Mouse (Mus musculus) kidney, adult 9 months (tissue): ENCODE data around the gene Zbtb20.
A peak's percentile ranks its signal among the peaks of the same experiment; 100 is the strongest.

ENCODE experiments used
- DNase-seq: peaks from one replicate; pipeline ENCODE4 v3.0.0; 2022

The Zbtb20 gene

DNA sequence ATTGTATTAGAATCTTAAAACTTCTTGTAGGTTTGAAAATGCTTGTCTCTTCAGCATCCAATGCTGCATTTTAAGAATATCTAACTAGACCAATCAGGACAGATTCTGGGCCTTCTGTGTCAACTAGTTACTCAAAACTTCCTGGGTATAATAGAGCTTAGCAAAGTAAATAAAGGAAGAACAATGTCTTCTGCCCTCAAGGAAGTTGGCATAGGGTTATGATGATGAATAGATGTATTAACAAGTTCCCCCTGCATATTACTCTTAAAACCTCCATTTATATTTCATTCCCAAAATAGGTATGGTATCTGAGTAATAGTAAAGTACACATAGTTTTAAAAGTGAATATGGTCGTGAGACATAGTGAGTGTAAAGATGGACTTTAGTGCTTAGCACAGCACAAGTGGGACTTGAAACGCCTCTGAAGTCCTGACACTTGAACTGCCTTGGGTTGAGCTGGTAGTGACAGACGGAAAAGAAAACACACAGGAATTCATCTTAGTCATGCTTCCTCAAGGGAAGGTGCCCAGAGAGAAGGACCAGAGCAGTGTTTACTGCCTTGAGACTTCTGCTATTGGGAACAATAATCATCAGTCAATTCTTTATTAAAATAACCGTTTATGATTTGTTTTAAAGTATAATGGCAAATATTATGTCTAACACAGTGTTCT lies 341.8 kb downstream of the Zbtb20 start:
- DNase-seq: no peak

DNA sequence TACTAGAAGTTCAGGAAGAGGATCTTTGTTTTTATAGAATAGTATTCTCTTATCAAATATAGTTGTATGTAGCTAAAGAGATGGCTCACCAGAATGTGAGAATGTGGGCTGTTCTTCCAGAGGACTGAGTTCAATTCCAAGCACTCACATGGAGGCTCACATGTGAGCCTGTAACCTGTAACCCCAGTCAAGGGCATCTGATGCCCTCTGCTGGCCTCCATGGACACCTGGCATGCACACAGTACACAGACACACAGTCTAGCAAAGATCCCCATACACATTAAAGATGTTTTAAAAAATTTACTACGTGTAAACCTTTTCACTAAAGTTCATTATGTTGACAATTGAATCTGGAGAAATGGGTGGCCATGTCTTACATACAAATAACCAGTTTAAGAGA lies 343.7 kb downstream of the Zbtb20 start:
- no peak for DNase-seq

DNA sequence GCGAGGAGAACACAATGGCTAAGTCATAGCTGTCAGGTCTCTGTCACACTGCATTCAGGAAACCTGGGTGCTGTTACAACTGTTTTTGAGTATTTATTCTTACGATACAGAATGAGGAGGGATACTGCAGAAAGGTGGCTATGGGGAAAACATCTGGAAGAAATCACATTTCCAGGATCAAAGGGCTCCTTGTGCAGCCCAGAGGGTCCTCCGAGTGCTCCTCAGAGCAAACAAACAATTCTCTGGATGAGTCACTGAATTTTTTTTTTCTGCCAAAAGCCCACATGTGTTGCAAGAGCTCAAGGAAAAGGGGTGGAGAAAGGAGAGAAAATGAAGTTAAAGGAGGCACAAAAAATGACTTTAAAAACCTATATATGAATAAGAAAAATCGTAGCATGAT lies 345.6 kb downstream of the Zbtb20 start:
- DNase-seq: no peak

DNA sequence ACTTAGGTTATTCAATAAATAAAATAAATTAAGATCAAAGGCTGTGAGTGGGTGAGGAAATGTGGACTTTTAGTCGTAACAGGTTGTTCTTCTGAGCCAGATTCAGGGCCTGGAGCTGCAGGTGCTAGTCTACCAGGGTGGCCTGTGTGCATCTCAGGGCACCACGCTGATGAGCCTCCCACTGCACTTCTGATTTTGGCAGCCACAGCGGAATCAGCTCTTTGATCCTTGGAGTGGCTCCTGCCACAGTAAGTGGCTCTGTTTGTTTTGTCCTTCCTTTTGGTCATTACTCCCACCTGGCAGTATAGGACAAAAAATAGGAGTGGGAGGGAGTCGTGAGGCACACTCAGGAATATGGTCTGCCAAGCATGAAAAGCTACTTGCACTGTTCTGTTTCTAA lies 354.6 kb downstream of the Zbtb20 start:
- DNase-seq: no peak

DNA sequence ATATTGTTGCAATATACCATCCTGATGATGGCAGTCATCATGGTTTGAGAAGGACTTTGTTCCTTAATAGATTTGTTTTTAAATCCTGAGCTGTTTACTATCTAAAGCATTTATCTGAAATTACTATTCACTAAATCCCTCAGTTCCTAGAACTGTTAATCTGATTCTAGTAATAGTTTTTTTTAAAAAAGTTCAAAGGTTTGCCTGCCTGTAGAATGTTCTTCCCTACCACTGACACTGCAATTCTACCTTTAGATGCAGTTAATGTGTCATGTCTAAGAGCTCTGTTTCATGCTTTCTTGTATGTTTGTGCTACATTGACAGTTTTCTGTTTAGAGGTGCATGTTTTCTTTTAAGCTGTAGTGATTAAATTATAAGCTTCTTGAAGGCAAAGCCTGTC lies 358.6 kb downstream of the Zbtb20 start:
- no peak for DNase-seq

DNA sequence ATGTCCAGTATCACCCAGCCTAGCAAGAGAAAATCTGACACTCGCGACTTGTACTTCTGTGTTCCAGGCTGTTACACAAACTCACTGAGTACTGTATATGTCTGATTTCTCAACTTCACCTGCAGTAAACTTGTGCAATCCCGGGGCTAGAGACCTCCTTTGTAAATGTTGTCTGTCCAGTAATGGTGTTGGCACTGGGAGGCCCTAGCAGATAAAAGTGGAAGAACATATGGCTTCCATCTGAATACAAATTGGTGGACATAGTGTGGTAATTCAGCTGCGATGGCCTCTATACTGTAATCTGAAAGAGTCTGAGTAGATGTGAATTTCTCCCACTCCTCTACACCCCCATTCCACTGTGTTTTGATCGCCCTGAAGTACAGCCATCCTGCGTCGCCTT lies 359.6 kb downstream of the Zbtb20 start:
- DNase-seq: peak; percentile 52

DNA sequence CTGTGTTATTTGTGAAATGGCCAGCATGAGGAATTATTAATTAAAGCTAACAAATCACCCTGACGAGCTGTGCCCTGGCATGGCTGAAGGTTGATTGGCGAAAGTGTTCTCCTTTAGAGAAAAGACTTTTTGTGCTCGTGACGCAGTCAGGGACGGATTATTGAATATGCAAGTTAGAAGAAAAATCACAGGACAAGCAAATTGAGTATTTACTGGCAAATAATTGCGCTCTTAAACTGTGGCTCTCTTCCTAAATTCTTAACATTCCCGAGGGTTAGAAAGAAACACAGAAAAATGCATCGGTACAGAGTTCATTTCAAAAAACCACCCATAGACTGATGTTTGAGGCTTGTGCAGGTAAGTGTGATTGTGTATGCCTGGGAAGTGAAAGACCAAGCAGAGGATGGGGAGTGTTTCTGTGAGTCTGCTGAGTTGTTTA lies 360.1 kb downstream of the Zbtb20 start:
- DNase-seq: peak; percentile 81

DNA sequence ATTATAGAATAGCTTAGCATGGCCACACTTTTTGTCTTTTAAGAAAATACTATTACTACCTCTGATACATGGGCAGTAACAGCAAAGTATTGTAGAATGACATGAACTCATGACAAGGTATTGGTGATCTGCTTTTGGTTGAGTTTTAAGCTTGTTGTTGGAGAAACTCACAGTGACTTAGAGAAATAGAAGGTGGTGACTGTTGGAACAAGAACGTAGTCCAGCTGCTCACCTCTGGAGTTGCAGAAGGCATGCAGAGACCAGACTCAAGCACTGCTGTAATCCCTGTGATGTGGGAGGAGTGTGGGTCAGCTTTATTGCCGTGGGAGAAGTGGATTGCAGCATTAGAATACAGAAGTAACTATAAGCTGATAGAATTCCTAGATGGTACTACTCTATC lies 361.9 kb downstream of the Zbtb20 start:
- DNase-seq: peak; percentile 51

DNA sequence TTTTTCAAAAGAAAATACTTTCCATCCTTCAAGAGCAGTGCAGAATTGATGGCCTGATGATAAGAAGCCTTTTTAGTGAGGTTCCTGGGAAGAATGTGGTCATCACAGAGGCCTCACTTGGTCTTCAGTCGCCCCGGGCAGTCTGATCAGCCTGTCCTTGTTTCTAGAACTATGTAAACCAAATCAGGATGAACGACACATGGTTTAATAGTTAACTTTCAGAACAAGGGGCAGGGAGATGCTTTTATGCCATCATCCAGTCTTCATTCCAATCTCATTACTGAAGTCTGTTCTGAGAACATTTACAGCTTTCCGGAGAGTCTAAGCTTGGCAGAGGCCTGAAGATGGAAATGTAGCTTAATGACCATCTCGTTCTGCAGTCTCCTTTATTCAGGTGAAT lies 371.3 kb downstream of the Zbtb20 start:
- DNase-seq: peak; percentile 75

DNA sequence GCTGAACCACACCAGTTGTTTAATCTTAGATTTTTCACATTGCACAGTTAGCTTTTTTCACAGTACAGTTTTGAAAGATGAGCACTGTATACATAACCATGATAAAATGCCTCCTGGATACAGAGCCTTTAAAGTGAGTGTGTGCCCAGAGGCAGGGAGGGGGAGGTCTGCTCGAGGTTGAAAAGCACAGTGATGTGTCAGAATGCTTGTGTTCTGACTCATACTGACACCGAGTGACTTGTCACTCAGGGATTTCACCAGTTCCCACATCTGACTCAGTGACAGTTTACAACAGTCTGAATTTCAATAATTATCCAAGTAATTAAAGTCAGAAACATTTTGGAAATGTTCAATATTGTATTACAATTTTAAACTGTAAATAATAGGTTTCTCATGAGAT lies 377.4 kb downstream of the Zbtb20 start:
- no peak for DNase-seq

DNA sequence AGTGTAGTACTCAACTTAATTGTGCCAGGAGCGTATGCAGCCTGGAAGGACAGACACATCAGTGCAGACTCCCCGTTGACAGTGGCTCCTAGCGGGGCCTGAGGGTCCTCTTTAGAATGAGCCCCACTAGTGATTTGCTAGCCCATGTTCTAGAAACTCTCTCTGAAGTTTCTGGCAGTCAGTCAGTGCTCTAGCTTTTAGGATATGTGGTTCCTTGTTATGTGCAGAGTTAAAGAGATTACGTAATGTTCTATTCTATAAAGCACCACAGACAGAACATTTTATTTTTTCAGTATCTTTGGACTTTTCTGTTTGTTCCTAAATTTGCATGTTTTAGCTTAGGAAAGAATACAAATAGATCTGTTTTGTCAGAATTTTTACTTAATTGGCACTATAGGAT lies 378.1 kb downstream of the Zbtb20 start:
- no peak for DNase-seq

DNA sequence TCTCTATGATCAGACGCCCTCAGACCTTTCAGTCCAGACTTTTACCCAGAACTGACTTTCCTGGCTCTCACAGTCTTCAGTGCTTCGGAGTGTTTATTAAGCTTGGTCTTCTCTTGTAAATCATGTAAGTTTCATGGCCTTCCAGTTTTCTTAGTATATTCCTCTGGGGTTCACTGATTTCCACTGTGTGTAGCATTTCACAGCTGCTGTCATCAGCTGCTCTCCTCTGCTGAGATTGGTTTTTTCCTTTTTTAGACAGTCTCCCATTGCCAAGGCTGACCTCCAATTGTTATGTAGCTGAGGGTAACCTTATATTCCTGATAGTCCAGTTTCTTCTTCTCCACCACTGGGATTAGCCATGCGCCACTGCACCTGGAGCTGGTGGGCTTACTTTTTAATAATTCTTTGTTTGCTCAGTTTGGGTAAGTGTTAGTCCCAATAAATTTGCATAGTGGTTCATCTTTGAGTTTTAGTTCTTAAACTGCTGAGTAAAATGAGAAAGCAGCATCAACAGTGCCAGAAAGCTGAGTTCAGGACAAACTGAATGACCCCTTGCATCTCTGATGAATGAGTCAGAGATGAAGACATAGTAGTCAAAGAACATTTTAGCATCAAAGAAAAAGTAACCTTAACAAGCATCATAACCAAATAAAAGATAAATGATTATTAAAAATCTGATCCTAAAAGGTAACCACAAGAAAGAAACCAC lies 380.7 kb downstream of the Zbtb20 start:
- no peak for DNase-seq

DNA sequence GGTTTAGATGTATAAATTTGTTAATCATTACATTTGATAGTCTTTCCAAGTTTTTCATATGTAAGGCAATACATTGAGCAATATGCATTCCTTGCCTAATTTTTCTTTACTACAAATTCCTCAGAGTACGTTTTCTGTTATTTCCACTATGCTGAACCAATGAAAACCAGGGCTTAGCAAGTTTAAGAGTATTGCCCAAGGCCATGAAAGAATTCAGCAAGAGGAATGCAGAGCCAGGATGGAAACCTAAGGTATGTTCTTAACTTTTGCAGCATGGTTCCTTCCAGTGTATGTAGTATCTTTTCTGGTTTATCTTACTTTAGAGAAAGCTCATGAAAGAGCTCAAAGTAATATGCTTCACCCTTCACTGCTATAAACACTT lies 381.2 kb downstream of the Zbtb20 start:
- no peak for DNase-seq

DNA sequence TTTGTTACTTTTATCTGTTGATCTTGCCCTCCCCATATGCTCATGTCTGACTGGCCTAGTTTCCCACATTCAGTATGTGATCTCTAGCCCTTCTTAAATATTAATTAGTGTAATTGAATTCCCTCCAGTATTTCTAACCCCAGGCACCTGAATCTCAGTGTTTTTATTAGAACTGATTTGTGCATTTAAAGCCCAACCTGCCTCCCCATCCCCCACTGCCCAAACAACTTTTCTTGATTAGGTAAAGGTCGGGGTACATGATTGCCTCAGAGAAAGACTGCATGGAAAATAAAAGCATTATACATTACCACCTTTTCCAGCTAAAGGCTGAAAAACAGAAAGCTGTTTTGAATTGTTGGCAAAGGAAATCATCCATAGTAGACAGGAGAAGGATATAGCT lies 383.8 kb downstream of the Zbtb20 start:
- DNase-seq: no peak

DNA sequence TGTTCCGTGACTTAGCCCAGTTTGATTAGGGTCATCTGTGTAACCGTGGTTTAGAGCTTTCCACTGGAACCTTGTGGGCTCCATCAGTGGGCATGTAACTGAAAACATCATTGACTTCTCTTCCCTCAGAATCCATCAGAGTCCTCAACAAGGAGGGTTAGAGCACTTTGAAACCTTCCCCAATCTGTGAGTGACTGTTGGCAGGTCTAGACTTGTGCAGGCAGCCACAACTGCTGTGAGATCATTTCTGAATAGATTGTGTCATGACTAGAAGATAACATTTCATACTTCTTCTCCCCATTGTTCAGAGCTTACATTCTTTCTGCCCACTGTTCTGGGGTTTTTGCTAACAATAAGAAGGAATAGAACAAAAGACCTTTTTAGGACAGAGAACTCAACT lies 385.2 kb downstream of the Zbtb20 start:
- DNase-seq: no peak

DNA sequence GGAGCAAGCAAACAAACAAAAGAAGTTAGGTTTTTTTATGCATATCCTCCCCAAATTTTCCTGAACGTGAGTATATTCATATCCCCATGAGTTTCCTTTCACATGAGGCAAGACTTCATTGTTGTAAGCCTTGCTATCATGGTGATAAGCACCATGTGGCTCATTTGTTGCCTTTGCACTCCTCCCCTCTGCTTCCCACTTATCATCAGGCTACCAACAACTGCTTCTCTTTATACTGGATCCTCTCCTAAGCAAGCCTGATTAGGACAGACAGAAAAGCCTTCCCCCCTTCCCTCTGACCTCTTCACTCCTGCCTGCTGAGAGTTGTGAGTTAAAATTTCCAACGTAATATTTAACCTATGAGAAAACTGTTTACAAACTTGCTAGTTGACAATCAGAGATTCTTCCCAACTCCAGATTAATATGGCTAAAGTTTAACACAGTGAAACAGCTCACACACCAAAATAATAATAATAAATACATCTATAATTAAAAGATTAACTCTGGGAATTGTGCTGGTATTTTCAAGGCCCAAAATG lies 398.4 kb downstream of the Zbtb20 start:
- DNase-seq: peak; percentile 65

DNA sequence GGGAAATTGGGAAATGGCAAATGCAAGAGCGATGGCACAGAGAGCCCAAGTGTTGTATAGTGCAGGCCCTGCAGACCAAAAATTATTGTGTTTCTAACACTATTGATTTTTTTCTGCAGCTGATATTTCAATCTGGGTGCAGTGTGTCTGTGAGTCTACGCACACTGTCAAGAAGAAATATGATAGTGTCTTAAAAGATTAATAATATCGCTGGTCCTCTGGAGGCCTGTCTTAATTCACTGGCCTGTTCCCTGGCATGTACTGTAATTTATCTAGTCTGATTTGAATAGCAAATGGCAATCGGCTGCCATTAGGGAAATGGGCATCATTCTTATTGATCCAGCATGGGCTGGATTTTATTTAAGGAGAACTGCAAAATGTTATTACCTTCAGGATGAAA lies 401.1 kb downstream of the Zbtb20 start:
- DNase-seq: no peak

DNA sequence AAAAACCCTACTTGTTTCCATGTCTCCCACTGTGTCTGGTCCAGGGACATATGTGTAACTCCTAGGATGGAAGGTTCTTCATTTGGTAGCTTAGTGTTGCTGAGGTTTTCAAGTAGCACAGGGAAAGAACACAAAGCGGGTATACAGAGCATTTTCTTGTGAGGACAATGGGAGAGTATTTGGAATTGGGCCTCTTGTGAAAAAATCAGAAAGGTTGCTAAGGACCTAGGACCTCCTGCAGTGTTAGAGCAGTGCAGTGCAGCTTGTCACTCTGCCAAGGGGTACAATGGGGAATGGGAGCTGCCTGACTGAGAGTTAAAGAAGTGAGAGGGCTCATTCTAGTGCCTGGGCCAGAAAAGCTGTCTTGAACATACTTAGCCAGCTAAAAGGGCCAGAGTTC lies 410.6 kb downstream of the Zbtb20 start:
- DNase-seq: peak; percentile 40

DNA sequence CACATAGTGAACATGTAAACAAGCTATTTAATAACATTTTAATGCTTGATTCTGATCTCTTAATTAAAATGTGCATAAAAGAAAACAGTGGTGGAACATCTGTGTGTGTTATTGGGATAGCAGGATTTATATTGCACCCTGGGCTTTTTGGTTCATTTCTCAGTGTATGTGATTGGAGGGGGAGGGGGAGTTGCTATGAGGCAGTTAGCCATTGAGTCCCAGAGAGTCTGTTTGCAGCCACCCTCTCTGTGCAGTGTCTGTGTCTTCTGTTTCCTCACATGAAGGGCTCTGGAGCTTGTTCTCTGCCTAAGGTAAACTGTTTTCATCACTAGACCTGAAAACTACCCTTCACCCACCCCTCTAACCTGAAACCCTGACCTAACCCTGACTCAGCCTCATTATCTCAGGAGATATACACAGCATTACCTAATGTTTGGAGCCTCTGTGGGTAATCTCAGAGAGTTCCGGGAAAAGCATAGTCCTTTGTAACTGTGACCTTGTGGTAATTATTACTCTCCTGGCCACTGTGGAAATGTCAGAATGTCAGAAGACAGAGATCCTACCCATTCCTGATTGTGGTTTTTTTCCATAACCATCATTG lies 411.2 kb downstream of the Zbtb20 start:
- no peak for DNase-seq

DNA sequence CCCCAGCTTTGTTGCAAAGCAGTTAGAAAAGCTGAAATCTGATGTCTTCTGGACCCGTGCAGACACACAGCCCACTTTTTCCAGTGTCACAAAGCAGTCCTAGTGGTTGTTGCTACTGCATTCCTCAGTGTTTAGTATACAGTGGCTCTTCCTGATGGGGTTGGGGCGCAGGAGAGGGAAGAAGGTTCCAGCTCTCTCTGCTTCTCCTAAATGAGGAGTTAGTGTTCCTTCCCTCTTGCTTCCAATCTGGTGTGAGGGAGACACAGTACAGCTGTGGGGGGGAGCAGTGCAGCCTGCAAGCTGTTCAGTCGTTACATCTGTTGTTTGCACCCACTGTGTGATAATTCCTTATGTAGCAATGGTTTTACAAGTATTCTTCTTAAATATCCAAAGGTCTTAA lies 415.7 kb downstream of the Zbtb20 start:
- no peak for DNase-seq

DNA sequence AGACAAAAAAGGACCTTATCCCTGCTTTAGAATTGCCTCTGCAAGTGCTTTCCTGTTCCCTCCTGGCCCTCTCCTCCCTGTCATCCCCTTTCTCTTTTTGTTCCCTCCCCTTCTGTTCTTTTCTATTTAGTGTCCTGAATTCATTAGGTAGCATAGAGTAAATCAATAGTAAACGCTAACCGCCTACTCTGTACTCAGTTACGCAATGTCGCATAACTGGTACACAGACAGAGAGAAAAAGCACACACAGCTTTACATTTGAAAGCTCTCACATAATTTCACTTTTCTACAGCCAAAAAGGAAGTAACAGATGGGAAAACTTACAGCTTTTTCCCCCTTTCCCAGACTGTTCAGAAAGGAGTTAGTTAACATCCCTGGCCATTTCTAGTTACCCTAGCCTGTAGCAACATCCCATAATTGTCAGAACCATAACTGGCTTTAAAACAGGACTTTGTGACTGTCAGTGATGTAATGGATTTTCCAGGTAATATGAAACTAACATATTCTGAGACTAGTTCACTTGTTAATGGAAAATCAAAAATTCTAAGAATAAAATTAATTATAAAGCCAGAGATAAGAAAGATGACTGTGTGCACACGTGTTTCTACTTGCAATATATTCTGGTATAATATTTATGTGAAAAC lies 422.4 kb downstream of the Zbtb20 start:
- peak; percentile 61 for DNase-seq

DNA sequence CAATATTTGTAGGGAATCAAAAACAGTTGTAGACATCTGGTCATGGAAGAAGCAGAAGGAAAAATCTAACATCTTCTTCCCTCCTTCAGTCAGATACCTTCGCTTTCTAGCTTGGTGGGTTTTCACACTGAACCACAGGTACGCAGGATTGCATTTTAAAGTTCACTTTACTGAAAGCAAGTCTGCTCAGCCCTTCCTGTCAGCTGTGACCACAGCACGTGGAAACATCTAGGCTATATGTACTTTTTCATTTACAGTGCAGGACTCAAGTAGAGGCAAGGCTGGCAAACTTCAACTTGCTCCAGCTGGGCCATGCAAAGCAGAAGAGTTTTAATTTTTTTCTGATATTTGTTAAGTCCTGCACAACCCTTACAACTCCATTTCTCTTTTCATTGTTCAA lies 424.7 kb downstream of the Zbtb20 start:
- DNase-seq: no peak

DNA sequence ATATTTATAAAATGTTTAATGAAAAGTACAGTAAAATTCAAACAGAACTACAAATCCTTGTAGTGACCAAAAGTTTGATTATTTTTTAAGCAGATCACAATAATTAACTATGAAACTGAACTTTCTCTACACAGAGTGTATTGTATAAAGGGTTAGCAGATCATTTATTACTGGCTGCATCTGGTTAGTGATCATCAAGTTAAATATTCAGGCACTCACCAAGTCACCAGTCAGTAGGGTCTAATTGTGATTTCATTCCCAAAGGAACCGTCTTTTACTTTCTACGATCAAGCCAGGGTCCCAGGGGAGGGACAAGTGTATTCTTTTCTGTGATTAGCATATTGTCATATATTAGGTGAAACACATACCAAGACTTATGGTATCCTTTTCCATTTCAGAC lies 426.5 kb downstream of the Zbtb20 start:
- DNase-seq: peak; percentile 77
